Mouse (Mus musculus): Measurements from ENCODE around the gene Aqp2. TPM values are rescaled to one million over a fixed set of nuclear protein-coding genes. Genes with fewer than 3 reads are reported as not detected.

The Aqp2 gene
- polyA plus RNA-seq, 2 experiments: not detected

- TF ChIP-seq POLR2A (IDR thresholded peaks at IDR 0.05; ENCODE audit: borderline replicate concordance, extremely low read depth, insufficient read depth, insufficient read length): no peak
- Histone ChIP-seq H3K27ac (replicated peaks; ENCODE audit: low read depth, low read length) (no peak within 1 kb of the TSS), H3K4me3 (replicated peaks; ENCODE audit: low read length) (peak within 1 kb of the TSS; percentile 39), H3K36me3 (ENCODE audit: control insufficient read depth, insufficient read depth, low read length) (no peaks in the 10 kb centered on the region), H3K4me1 (ENCODE audit: control insufficient read depth, insufficient read depth, low read length) (0 out of 2 replicates have a peak, but pooled peaks cover 6% of the 10 kb centered on the region), H3K27me3 (ENCODE audit: control insufficient read depth, insufficient read depth, low read length) (peaks cover 92% of the 10 kb centered on the region), H3K4me2 (replicated peaks; ENCODE audit: low read depth, low read length, severe bottlenecking) (peak within 1 kb of the TSS; percentile 60), H3K9me3 (ENCODE audit: control insufficient read depth, low read length) (no peaks in the 10 kb centered on the region), H3K9ac (ENCODE audit: low read depth, low read length, severe bottlenecking) (peak within 1 kb of the TSS; percentile 38; the same call in 1 of the 2 replicates)
- DNase-seq (ENCODE audit: low spot score) (no peak), ATAC-seq (ENCODE audit: low FRiP score, low read depth) (peak; percentile 60)
- WGBS: 2% methylated on average over 28 of the region's 83 CpGs
These were observed 11.7 kb downstream of the Aqp2 start, which contains the start of gene Aqp5 for GRCm38 (mm10) chr15:99590429-99591084. Aqp5 (plus strand) TSS chr15:99590782.

GRCm38 (mm10) chr15:99592177-99592576 is 13.3 kb downstream of the Aqp2 start:
- H3K4me1 ChIP-seq (ENCODE audit: control insufficient read depth, insufficient read depth, low read length): 0 out of 2 replicates have a peak, but pooled peaks cover 6% of the 10 kb centered on the region
- no peak for TF ChIP-seq POLR2A (IDR thresholded peaks at IDR 0.05; ENCODE audit: borderline replicate concordance, extremely low read depth, insufficient read depth, insufficient read length)
- no peak for DNase-seq (ENCODE audit: low spot score)
- peaks cover 79% of the 10 kb centered on the region for H3K27me3 ChIP-seq (ENCODE audit: control insufficient read depth, insufficient read depth, low read length)
- no peak for ATAC-seq (ENCODE audit: low FRiP score, low read depth)
- H3K9ac ChIP-seq (ENCODE audit: low read depth, low read length, severe bottlenecking): no peak overlapping the region
- no peak overlapping the region for H3K4me2 ChIP-seq (replicated peaks; ENCODE audit: low read depth, low read length, severe bottlenecking)
- H3K9me3 ChIP-seq (ENCODE audit: control insufficient read depth, low read length): no peaks in the 10 kb centered on the region
- H3K27ac ChIP-seq (replicated peaks; ENCODE audit: low read depth, low read length): no peak overlapping the region
- no peak overlapping the region for H3K4me3 ChIP-seq (replicated peaks; ENCODE audit: low read length)
- no peaks in the 10 kb centered on the region for H3K36me3 ChIP-seq (ENCODE audit: control insufficient read depth, insufficient read depth, low read length)
- 77% methylated on average over 8 of the region's 8 CpGs for WGBS

GRCm38 (mm10) chr15:99592877-99593276 is 14.0 kb downstream of the Aqp2 start:
- H3K4me2 ChIP-seq (replicated peaks; ENCODE audit: low read depth, low read length, severe bottlenecking): no peak overlapping the region
- no peak overlapping the region for H3K9ac ChIP-seq (ENCODE audit: low read depth, low read length, severe bottlenecking)
- TF ChIP-seq POLR2A (IDR thresholded peaks at IDR 0.05; ENCODE audit: borderline replicate concordance, extremely low read depth, insufficient read depth, insufficient read length): no peak
- WGBS: 80% methylated on average over 5 of the region's 5 CpGs
- ATAC-seq (ENCODE audit: low FRiP score, low read depth): no peak
- no peaks in the 10 kb centered on the region for H3K36me3 ChIP-seq (ENCODE audit: control insufficient read depth, insufficient read depth, low read length)
- H3K4me1 ChIP-seq (ENCODE audit: control insufficient read depth, insufficient read depth, low read length): 0 out of 2 replicates have a peak, but pooled peaks cover 6% of the 10 kb centered on the region
- H3K4me3 ChIP-seq (replicated peaks; ENCODE audit: low read length): no peak overlapping the region
- peaks cover 72% of the 10 kb centered on the region for H3K27me3 ChIP-seq (ENCODE audit: control insufficient read depth, insufficient read depth, low read length)
- no peaks in the 10 kb centered on the region for H3K9me3 ChIP-seq (ENCODE audit: control insufficient read depth, low read length)
- no peak overlapping the region for H3K27ac ChIP-seq (replicated peaks; ENCODE audit: low read depth, low read length)
- DNase-seq (ENCODE audit: low spot score): no peak

- Histone ChIP-seq H3K27ac (replicated peaks; ENCODE audit: low read depth, low read length) (no peak overlapping the region), H3K9me3 (ENCODE audit: control insufficient read depth, low read length) (no peaks in the 10 kb centered on the region), H3K4me1 (ENCODE audit: control insufficient read depth, insufficient read depth, low read length) (0 out of 2 replicates have a peak, but pooled peaks cover 6% of the 10 kb centered on the region), H3K4me2 (replicated peaks; ENCODE audit: low read depth, low read length, severe bottlenecking) (no peak overlapping the region), H3K4me3 (replicated peaks; ENCODE audit: low read length) (no peak overlapping the region), H3K9ac (ENCODE audit: low read depth, low read length, severe bottlenecking) (no peak overlapping the region), H3K27me3 (ENCODE audit: control insufficient read depth, insufficient read depth, low read length) (peaks cover 51% of the 10 kb centered on the region), H3K36me3 (ENCODE audit: control insufficient read depth, insufficient read depth, low read length) (no peaks in the 10 kb centered on the region)
- DNase-seq (ENCODE audit: low spot score) (no peak), ATAC-seq (ENCODE audit: low FRiP score, low read depth) (no peak)
- no peak for TF ChIP-seq POLR2A (IDR thresholded peaks at IDR 0.05; ENCODE audit: borderline replicate concordance, extremely low read depth, insufficient read depth, insufficient read length)
- 74% methylated on average over 10 of the region's 10 CpGs for whole genome bisulfite sequencing
These were observed 16.1 kb downstream of the Aqp2 start for GRCm38 (mm10) chr15:99594951-99595350.

- peaks cover 40% of the 10 kb centered on the region for H3K27me3 ChIP-seq (ENCODE audit: control insufficient read depth, insufficient read depth, low read length)
- whole genome bisulfite sequencing: 0% methylated on average over 7 of the region's 7 CpGs
- no peaks in the 10 kb centered on the region for H3K4me1 ChIP-seq (ENCODE audit: control insufficient read depth, insufficient read depth, low read length)
- DNase-seq (ENCODE audit: low spot score) (peak; percentile 83), ATAC-seq (ENCODE audit: low FRiP score, low read depth) (peak; percentile 75; the same call in 1 of the 2 replicates)
- no peak overlapping the region for H3K27ac ChIP-seq (replicated peaks; ENCODE audit: low read depth, low read length)
- no peaks in the 10 kb centered on the region for H3K9me3 ChIP-seq (ENCODE audit: control insufficient read depth, low read length)
- H3K36me3 ChIP-seq (ENCODE audit: control insufficient read depth, insufficient read depth, low read length): no peaks in the 10 kb centered on the region
- no peak overlapping the region for H3K9ac ChIP-seq (ENCODE audit: low read depth, low read length, severe bottlenecking)
- no peak for TF ChIP-seq POLR2A (IDR thresholded peaks at IDR 0.05; ENCODE audit: borderline replicate concordance, extremely low read depth, insufficient read depth, insufficient read length)
- H3K4me2 ChIP-seq (replicated peaks; ENCODE audit: low read depth, low read length, severe bottlenecking): no peak overlapping the region
- no peak overlapping the region for H3K4me3 ChIP-seq (replicated peaks; ENCODE audit: low read length)
These were observed 17.3 kb downstream of the Aqp2 start for GRCm38 (mm10) chr15:99596056-99596687.

All from limb, embryonic 14.5 days (tissue).